Mouse (Mus musculus) MEL (cell line): ENCODE results near the gene Kng2. TPM values are rescaled to one million over a fixed set of nuclear protein-coding genes. Genes with fewer than 3 reads are reported as not detected.
"Not testable (repeated sequence)": the region's sequence is repeated elsewhere in the genome, so short reads cannot be mapped to it uniquely, and the experiment has no call there.

Source experiments
- DNase-seq: peaks from one replicate; pipeline ENCODE4 v3.0.0; 2011; ENCODE audit warnings: low read depth, low spot score
- H3K27ac ChIP-seq: 2 replicates; pipeline ENCODE4 v1.5.1; 2012; ENCODE audit warnings: low read depth, mild to moderate bottlenecking, control low read depth, low read length, moderate library complexity; ENCODE audit not compliant: control insufficient read depth
- H3K27me3 ChIP-seq, 2 experiments: fragments of 150-350 bp in 1 of 2; sonication (generic) in 1 of 2; 2 replicates each; pipeline ENCODE4 v1.6.1; 2012; ENCODE audit warnings: low read length in 2 of 2, mild to moderate bottlenecking in 2 of 2, improper control_type of control experiment in 1 of 2, moderate library complexity in 1 of 2; ENCODE audit not compliant: insufficient read depth in 2 of 2, control insufficient read depth in 1 of 2
- H3K36me3 ChIP-seq, 2 experiments: 2 replicates each; pipeline ENCODE4 v1.6.1; 2012 to 2014; ENCODE audit warnings: low read length in 2 of 2, improper control_type of control experiment in 1 of 2, inconsistent platforms in 1 of 2, mild to moderate bottlenecking in 1 of 2; ENCODE audit not compliant: insufficient read depth in 2 of 2, control insufficient read depth in 1 of 2
- H3K4me1 ChIP-seq, 2 experiments: fragments of 150-350 bp in 1 of 2; sonication (generic) in 1 of 2; 2 replicates each; pipeline ENCODE4 v1.6.1; 2012; ENCODE audit warnings: low read length in 2 of 2, improper control_type of control experiment in 1 of 2, mild to moderate bottlenecking in 1 of 2; ENCODE audit not compliant: insufficient read depth in 2 of 2, control insufficient read depth in 1 of 2
- H3K4me3 ChIP-seq, 2 experiments: fragments of 150-350 bp in 1 of 2; sonication (generic) in 1 of 2; 2 replicates each; pipeline ENCODE4 v1.5.1; 2012; ENCODE audit warnings: low read depth in 2 of 2, low read length in 2 of 2, mild to moderate bottlenecking in 2 of 2, moderate library complexity in 2 of 2, control low read depth in 1 of 2, improper control_type of control experiment in 1 of 2; ENCODE audit not compliant: control insufficient read depth in 1 of 2, insufficient read depth in 1 of 2
- H3K79me2 ChIP-seq: 2 replicates; pipeline ENCODE4 v1.6.1; 2012; ENCODE audit warnings: mild to moderate bottlenecking, low read length, moderate library complexity; ENCODE audit not compliant: control insufficient read depth, poor library complexity, insufficient read depth
- H3K9ac ChIP-seq: 2 replicates; pipeline ENCODE4 v1.6.1; 2012; ENCODE audit warnings: low read depth, mild to moderate bottlenecking, control low read depth, low read length, moderate library complexity; ENCODE audit not compliant: control insufficient read depth, poor library complexity, severe bottlenecking
- H3K9me3 ChIP-seq: fragments of 150-350 bp; sonication (generic); replicated peaks from 2 replicates; pipeline ENCODE4 v1.6.1; 2012; ENCODE audit warnings: mild to moderate bottlenecking, low read length, improper control_type of control experiment, moderate library complexity; ENCODE audit not compliant: insufficient read depth
- CHD1 ChIP-seq: IDR thresholded peaks from 2 replicates; pipeline ENCODE4 v1.6.1; 2012; ENCODE audit warnings: low read depth, mild to moderate bottlenecking, inconsistent platforms, low read length, improper control_type of control experiment
- CHD2 ChIP-seq: IDR thresholded peaks from 2 replicates; pipeline ENCODE4 v1.6.1; 2011; ENCODE audit warnings: low read length, improper control_type of control experiment
- CTCF ChIP-seq, 3 experiments: IDR thresholded peaks in 2 of 3; conservative IDR thresholded peaks in 1 of 3; 2 replicates each; pipeline ENCODE4 v1.5.1; 2011 to 2012; ENCODE audit warnings: low read length in 3 of 3, low read depth in 2 of 3, mild to moderate bottlenecking in 2 of 3, improper control_type of control experiment in 1 of 3, inconsistent platforms in 1 of 3, mixed read lengths in 1 of 3, moderate library complexity in 1 of 3; ENCODE audit not compliant: control insufficient read depth in 1 of 3, insufficient read depth in 1 of 3, poor library complexity in 1 of 3, severe bottlenecking in 1 of 3
- E2F4 ChIP-seq: IDR thresholded peaks from 2 replicates; pipeline ENCODE4 v1.6.1; 2011; ENCODE audit warnings: low read depth, low read length, improper control_type of control experiment, borderline replicate concordance
- ELF1 ChIP-seq: IDR thresholded peaks from 2 replicates; pipeline ENCODE4 v1.6.1; 2014; ENCODE audit warnings: low read depth, mild to moderate bottlenecking, inconsistent platforms, low read length, improper control_type of control experiment, moderate library complexity
- EP300 ChIP-seq, 2 experiments: IDR thresholded peaks; 2 replicates each; pipeline ENCODE4 v1.6.1; 2011; ENCODE audit warnings: improper control_type of control experiment in 2 of 2, low read length in 2 of 2, low read depth in 1 of 2, mild to moderate bottlenecking in 1 of 2
- GABPA ChIP-seq: IDR thresholded peaks from 2 replicates; pipeline ENCODE4 v1.6.1; 2012; ENCODE audit warnings: low read depth, mild to moderate bottlenecking, inconsistent platforms, low read length, improper control_type of control experiment, moderate library complexity
- GATA1 ChIP-seq: IDR thresholded peaks from 2 replicates; pipeline ENCODE4 v1.6.1; 2011; ENCODE audit warnings: low read depth, low read length, improper control_type of control experiment
- HCFC1 ChIP-seq: IDR thresholded peaks from 2 replicates; pipeline ENCODE4 v1.6.1; 2012; ENCODE audit warnings: low read depth, mild to moderate bottlenecking, inconsistent platforms, low read length, improper control_type of control experiment, moderate library complexity
- MAFK ChIP-seq: IDR thresholded peaks from 2 replicates; pipeline ENCODE4 v1.6.1; 2011; ENCODE audit warnings: low read depth, mild to moderate bottlenecking, low read length, improper control_type of control experiment, borderline replicate concordance
- MEF2A ChIP-seq: IDR thresholded peaks from 2 replicates; pipeline ENCODE4 v1.6.1; 2014; ENCODE audit warnings: low read depth, mild to moderate bottlenecking, inconsistent platforms, low read length, improper control_type of control experiment; ENCODE audit not compliant: poor library complexity, insufficient replicate concordance, severe bottlenecking; ENCODE audit errors: extremely low read depth
- MYB ChIP-seq: IDR thresholded peaks from 2 replicates; pipeline ENCODE4 v1.6.1; 2011; ENCODE audit warnings: mild to moderate bottlenecking, low read depth, low read length, improper control_type of control experiment
- MYC ChIP-seq: IDR thresholded peaks from 2 replicates; pipeline ENCODE4 v1.6.1; 2011; ENCODE audit warnings: low read depth, mild to moderate bottlenecking, low read length, improper control_type of control experiment, moderate library complexity
- NRF1 ChIP-seq: IDR thresholded peaks from 2 replicates; pipeline ENCODE4 v1.6.1; 2014; ENCODE audit warnings: low read depth, mild to moderate bottlenecking, inconsistent platforms, low read length, improper control_type of control experiment, moderate library complexity; ENCODE audit not compliant: poor library complexity, insufficient read depth, severe bottlenecking
- POLR2AphosphoS2 ChIP-seq: IDR thresholded peaks from 2 replicates; pipeline ENCODE4 v1.6.1; 2011; ENCODE audit warnings: low read length, improper control_type of control experiment
- RCOR1 ChIP-seq: IDR thresholded peaks from 2 replicates; pipeline ENCODE4 v1.6.1; 2012; ENCODE audit warnings: low read depth, mild to moderate bottlenecking, inconsistent platforms, low read length, improper control_type of control experiment
- SIN3A ChIP-seq: IDR thresholded peaks from 2 replicates; pipeline ENCODE4 v1.6.1; 2012; ENCODE audit warnings: low read length, improper control_type of control experiment, inconsistent platforms
- SMC3 ChIP-seq: IDR thresholded peaks from 2 replicates; pipeline ENCODE4 v1.6.1; 2011; ENCODE audit warnings: low read depth, low read length, improper control_type of control experiment
- TBP ChIP-seq: IDR thresholded peaks from 2 replicates; pipeline ENCODE4 v1.8.0; 2011; ENCODE audit warnings: low read depth, low read length, improper control_type of control experiment
- TCF12 ChIP-seq: IDR thresholded peaks from 2 replicates; pipeline ENCODE4 v1.6.1; 2014; ENCODE audit warnings: low read depth, mild to moderate bottlenecking, inconsistent platforms, low read length, improper control_type of control experiment, moderate library complexity
- USF2 ChIP-seq, 2 experiments: IDR thresholded peaks; 2 replicates each; pipeline ENCODE4 v1.6.1; 2011 to 2012; ENCODE audit warnings: improper control_type of control experiment in 2 of 2, low read length in 2 of 2, borderline replicate concordance in 1 of 2, inconsistent platforms in 1 of 2, low read depth in 1 of 2, mild to moderate bottlenecking in 1 of 2; ENCODE audit not compliant: insufficient read depth in 1 of 2
- ZC3H11A ChIP-seq: IDR thresholded peaks from 2 replicates; pipeline ENCODE4 v1.6.1; 2012; ENCODE audit warnings: low read depth, mild to moderate bottlenecking, inconsistent platforms, low read length, improper control_type of control experiment
- ZKSCAN1 ChIP-seq: IDR thresholded peaks from 2 replicates; pipeline ENCODE4 v1.6.1; 2012; ENCODE audit warnings: low read depth, mild to moderate bottlenecking, inconsistent platforms, low read length, improper control_type of control experiment, moderate library complexity
- ZMIZ1 ChIP-seq: IDR thresholded peaks from 2 replicates; pipeline ENCODE4 v1.6.1; 2012; ENCODE audit warnings: low read depth, mild to moderate bottlenecking, inconsistent platforms, low read length, improper control_type of control experiment, moderate library complexity
- ZNF384 ChIP-seq: IDR thresholded peaks from 2 replicates; pipeline ENCODE4 v1.6.1; 2012; ENCODE audit warnings: low read depth, mild to moderate bottlenecking, inconsistent platforms, low read length, improper control_type of control experiment
- polyA plus RNA-seq, 2 experiments: library from polyadenylated mRNA; stranded (reverse) in 1 of 2; unstranded in 1 of 2; fragments of >175 nt in 1 of 2; fragments of >200 nt in 1 of 2; gene quantifications; 2 replicates each; pipeline versions ENCODE4 v1.2.1 to v1.2.4; 2012; ENCODE audit warnings: low replicate concordance in 2 of 2, low read depth in 1 of 2; ENCODE audit not compliant: insufficient read length in 2 of 2, insufficient read depth in 1 of 2, missing spikeins in 1 of 2
- total RNA-seq: library from RNA; depleted of rRNA; stranded (reverse); fragments of 300-350 nt; gene quantifications from 2 replicates; pipeline ENCODE4 v1.2.3, GENCODE M21; 2012

Gene Kng2
- total and polyA plus RNA-seq, 3 experiments, result not detected

GRCm38 (mm10) chr16:23030673-23031435, 1.6 kb upstream of the Kng2 start:
- H3K4me1 ChIP-seq, result no peaks in the 10 kb centered on the region
- H3K9ac ChIP-seq, result no peak overlapping the region
- no peak for DNase-seq
- H3K9me3 ChIP-seq, result no peaks in the 10 kb centered on the region
- no peak overlapping the region for H3K27ac ChIP-seq
- TF ChIP-seq RCOR1, result no peak
- TF ChIP-seq E2F4, result no peak
- TF ChIP-seq TBP, result no peak
- TF ChIP-seq TCF12, result no peak
- no peak for TF ChIP-seq EP300 (IDR thresholded peaks at IDR 0.05; ENCODE audit: low read depth in 1 of 2, low read length in 2 of 2)
- no peak for TF ChIP-seq CHD1
- TF ChIP-seq USF2 (IDR thresholded peaks at IDR 0.05; ENCODE audit: borderline replicate concordance in 1 of 2, insufficient read depth in 1 of 2, low read depth in 1 of 2, low read length in 2 of 2), result no peak
- no peak for TF ChIP-seq SIN3A
- TF ChIP-seq, all 39 proteins: peak for 0
- H3K4me3 ChIP-seq, result no peak overlapping the region
- no peaks in the 10 kb centered on the region for H3K79me2 ChIP-seq
- H3K36me3 ChIP-seq, result no peaks in the 10 kb centered on the region
- no peaks in the 10 kb centered on the region for H3K27me3 ChIP-seq

- H3K79me2 ChIP-seq, H3K9me3 ChIP-seq, H3K4me1 ChIP-seq, H3K9ac ChIP-seq, H3K36me3 ChIP-seq, H3K27ac ChIP-seq, DNase-seq, H3K4me3 ChIP-seq, H3K27me3 ChIP-seq: not testable (repeated sequence)
These were observed 1.9 kb downstream of the Kng2 start for GRCm38 (mm10) chr16:23027341-23027740.

- Histone ChIP-seq H3K4me3 (no peak overlapping the region), H3K9ac (no peak overlapping the region), H3K27ac (no peak overlapping the region), H3K79me2 (no peaks in the 10 kb centered on the region), H3K9me3 (no peaks in the 10 kb centered on the region), H3K36me3 (no peaks in the 10 kb centered on the region), H3K4me1 (no peaks in the 10 kb centered on the region), H3K27me3 (no peaks in the 10 kb centered on the region)
- TF ChIP-seq HCFC1, result no peak
- no peak for TF ChIP-seq MYB
- TF ChIP-seq ELF1, result no peak
- no peak for TF ChIP-seq CHD2
- TF ChIP-seq ZNF384, result no peak
- no peak for TF ChIP-seq ZC3H11A
- no peak for TF ChIP-seq NRF1
- TF ChIP-seq GATA1, result no peak
- TF ChIP-seq CTCF (IDR thresholded peaks at IDR 0.05 in 2 of 3, conservative IDR thresholded peaks at IDR 0.05 in 1 of 3; ENCODE audit: control insufficient read depth in 1 of 3, insufficient read depth in 1 of 3, low read depth in 2 of 3, low read length in 3 of 3, poor library complexity in 1 of 3, severe bottlenecking in 1 of 3), result no peak
- no peak for TF ChIP-seq POLR2AphosphoS2
- TF ChIP-seq ZMIZ1, result no peak
- TF ChIP-seq MAFK, result no peak
- no peak for TF ChIP-seq GABPA
- no peak for TF ChIP-seq SMC3
- TF ChIP-seq TCF12, result no peak
- TF ChIP-seq MEF2A, result no peak
- TF ChIP-seq EP300 (IDR thresholded peaks at IDR 0.05; ENCODE audit: low read depth in 1 of 2, low read length in 2 of 2), result no peak
- no peak for TF ChIP-seq USF2 (IDR thresholded peaks at IDR 0.05; ENCODE audit: borderline replicate concordance in 1 of 2, insufficient read depth in 1 of 2, low read depth in 1 of 2, low read length in 2 of 2)
- no peak for TF ChIP-seq MYC
- no peak for TF ChIP-seq ZKSCAN1
- DNase-seq, result no peak
These were observed 2.7 kb downstream of the Kng2 start for GRCm38 (mm10) chr16:23026582-23026981.
